Mouse (Mus musculus) gastrocnemius, postnatal 10 days (tissue): Measurements from ENCODE around the gene Kifc1. TPM values are rescaled to one million over a fixed set of nuclear protein-coding genes. Genes with fewer than 3 reads are reported as not detected.
A peak's percentile ranks its signal among the peaks of the same experiment; 100 is the strongest.
"Not testable (repeated sequence)": the region's sequence is repeated elsewhere in the genome, so short reads cannot be mapped to it uniquely, and the experiment has no call there.

Experiments
- DNase-seq: peaks from one replicate; pipeline ENCODE4 v3.0.0; 2021; ENCODE audit warnings: mixed read lengths
- total RNA-seq, 2 experiments: library from RNA; stranded (reverse); gene quantifications; 2 replicates each; pipeline ENCODE4 v1.2.3; 2021

Kifc1 gene
- total RNA-seq, 2 experiments from 2014 or later = 8.0 to 10.6 TPM

GRCm38 (mm10) chr17:33903911-33904651, 13.6 kb upstream of the Kifc1 start:
- not testable (repeated sequence) for DNase-seq

GRCm38 (mm10) chr17:33902491-33902890, 12.0 kb upstream of the Kifc1 start:
- no peak for DNase-seq

DNA sequence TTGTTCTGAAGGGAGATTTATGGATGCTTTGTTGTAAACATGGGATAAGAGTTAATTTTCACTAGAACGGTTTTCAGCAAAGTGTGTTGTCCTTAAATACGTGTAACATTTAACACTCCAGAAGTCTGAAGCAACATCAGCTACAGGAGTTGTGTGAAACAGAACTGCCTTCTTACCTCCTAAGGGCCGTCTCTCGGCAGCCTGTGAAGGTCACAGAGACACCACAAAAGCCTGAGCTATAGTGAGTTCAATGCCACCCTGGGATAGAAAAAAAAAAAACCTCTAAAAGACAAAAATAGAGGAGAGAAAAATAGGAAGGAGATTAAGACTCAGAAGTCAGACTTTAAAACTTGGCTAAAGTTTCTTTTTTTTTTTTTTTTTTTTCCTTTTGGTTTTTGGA, 11.6 kb upstream of the Kifc1 start:
- no peak for DNase-seq

- DNase-seq = no peak
Measured at GRCm38 (mm10) chr17:33901653-33902052, 11.2 kb upstream of the Kifc1 start.

DNA sequence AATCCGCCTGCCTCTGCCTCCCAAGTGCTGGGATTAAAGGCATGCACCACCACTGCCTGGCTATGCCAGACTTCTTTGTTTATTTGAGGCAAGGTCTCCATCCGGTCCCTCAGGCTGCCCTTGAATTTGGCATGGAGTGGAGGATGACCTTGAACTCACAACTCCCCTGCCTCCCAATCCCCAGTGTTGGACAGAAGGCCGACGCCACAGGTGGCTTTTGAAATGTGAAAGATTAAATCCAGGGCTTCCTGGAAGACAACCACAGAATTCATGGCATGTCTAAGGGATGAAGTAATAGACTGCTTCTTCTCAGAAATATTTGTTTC, 10.5 kb upstream of the Kifc1 start:
- no peak for DNase-seq

DNA sequence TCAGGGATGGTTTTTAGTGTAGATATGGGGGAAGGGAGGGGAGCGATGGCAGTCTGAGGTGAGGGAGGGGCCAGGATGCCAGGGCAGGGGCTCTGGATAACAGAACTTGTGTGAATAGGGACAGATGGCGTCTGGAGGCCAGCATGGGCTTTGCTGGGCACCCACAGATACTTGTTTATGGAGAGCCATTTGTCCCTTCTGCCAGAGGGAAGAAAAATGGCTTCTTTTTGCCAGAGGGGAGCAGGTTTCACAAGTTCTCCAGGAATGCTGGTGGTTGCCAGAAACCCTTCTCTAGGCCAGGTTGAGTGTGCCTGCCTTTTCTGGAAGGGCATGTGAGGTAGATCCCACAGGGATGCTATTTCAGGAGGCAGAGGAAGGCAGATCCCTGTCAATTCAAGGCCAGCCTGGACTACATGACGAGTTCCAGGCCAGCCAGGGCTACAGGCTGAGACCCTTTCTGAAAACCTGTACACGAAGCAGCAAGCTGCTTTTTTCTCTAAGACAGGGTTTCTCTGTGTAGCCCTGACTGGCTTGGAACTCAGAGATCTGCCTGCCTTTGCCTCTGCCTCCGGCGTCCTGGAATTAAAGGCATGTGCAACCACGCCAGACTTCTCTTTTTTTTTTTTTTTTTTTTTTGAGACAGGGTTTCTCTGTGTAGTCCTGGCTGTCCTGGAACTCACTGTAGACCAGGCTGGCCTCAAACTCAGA, 10.0 kb upstream of the Kifc1 start:
- no peak for DNase-seq

- DNase-seq = no peak
Measured at GRCm38 (mm10) chr17:33899642-33900041, 9.2 kb upstream of the Kifc1 start.

DNA sequence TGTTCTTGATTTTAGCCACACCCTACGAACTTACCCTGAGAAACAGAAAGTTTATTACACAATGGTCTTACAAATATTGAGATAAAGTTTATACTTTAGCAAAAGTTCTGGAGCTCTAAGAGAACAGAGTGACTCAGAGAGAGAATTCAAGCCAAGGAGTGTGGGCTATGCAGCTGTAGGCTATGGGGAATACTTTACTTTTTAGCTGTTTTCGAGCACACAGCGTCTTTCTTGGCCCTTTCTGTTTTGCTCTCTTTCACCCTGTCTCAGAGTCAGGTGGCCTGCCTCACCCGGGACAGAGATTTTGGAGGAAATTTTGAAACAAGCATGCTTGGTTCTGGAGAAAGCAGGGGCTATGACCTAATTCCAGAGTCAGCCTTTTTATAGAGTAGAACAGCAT, 7.7 kb upstream of the Kifc1 start:
- not testable (repeated sequence) for DNase-seq

DNA sequence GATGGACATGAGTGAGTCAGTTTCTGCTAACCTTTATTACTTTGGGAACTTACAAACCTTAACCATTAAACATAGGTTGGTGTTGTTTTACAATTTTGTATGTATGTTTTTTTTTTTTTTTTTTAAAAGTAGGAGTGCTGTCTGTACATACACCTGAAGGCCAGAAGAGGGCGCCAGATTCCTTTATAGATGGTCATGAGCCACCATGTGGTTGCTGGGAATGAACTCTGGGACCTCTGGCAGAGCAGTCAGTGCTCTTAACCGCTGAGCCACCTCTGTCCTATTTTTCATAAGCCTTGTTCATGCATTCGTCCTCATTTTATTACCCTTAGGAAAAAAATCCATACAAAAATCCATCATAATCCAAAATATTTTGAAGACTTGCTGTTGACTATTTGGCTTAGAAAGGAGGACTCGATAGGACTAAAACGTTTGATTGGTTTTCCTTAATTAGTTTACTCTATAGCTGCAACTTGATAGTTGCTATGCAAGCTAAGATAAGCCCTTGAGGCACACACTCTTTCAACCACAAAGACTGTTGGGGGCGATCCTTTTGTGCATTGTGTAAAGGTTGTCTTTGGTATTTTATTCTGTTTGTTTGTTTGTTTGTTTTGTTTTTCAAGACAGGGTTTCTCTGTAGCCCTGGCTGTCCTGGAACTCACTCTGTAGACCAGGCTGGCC, 6.8 kb upstream of the Kifc1 start:
- DNase-seq = no peak

- not testable (repeated sequence) for DNase-seq
Measured at GRCm38 (mm10) chr17:33893011-33893410, 2.5 kb upstream of the Kifc1 start.

DNA sequence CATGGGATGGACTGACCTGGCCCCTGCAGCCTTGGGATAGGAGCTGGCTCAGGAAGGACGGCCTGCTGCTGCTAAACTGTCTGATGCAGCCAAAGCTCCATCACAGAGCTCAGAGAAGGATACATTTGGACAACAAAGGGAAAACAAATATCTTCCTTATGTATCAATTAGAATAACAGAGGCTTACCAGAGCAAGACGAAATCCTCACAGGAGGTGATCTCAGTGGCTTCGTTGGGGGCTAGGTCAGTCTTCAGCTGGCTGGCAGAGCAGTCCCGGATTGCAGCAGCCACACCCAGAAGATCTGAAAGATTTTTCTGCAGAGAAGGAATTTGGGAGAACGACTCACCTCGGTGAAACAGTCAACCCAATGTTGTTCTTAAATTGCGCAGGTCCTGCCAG, 2.0 kb upstream of the Kifc1 start:
- no peak for DNase-seq

GRCm38 (mm10) chr17:33891892-33892291, 1.4 kb upstream of the Kifc1 start:
- not testable (repeated sequence) for DNase-seq

DNA sequence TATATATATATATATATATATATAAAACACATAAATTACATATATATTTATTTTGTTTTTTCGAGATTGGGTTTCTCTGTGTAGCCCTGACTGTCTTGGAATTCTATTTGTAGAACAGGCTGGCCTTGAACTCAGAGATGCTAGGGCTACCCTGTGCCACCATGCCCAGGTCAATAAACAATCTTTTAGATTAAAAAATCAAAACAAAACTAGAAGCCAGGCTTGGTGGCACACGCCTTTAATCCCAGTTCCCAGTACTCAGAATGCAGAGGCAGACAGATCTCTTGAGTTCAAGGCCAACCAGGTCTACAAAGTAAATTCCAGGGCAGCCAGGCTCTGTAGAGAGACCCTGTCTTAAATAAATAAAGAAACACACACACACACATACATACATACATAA, 896 bp upstream of the Kifc1 start:
- no peak for DNase-seq

DNA sequence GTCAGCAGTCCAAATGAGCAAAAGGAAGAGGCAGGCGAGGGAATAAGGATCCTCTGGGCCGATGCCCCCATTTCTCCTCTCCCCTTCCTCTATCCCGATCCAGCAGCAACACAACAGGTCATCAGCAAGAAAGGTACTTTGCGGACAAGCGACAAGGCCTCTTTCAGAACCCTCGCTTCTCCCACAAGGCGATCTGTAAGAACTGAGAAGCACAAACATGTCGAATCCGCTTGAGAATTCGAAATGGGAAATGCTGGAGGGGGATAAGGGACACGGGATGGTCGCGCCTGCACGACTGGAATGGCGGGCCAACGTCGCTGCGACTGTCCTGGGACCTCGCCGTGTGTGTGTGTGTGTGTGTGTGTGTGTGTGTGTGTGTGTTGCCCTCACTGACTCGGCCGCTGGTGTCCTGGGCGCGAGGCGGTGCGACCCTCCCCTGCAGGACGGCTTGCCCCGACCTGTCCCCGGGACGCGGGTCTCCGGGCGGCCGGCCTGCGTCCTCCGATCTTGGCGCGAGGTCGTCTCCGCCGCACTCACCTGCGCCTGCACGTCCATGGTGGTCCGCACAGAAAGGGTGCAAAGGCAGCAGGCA, 424 bp downstream of the Kifc1 start:
- DNase-seq = not testable (repeated sequence)

GRCm38 (mm10) chr17:33888230-33888629, 2.2 kb downstream of the Kifc1 start:
- not testable (repeated sequence) for DNase-seq

- not testable (repeated sequence) for DNase-seq
Measured at GRCm38 (mm10) chr17:33887802-33888201, 2.7 kb downstream of the Kifc1 start.

GRCm38 (mm10) chr17:33884320-33884719, 6.1 kb downstream of the Kifc1 start:
- not testable (repeated sequence) for DNase-seq

- DNase-seq = not testable (repeated sequence)
Measured at GRCm38 (mm10) chr17:33875797-33876196, 14.7 kb downstream of the Kifc1 start.

DNA sequence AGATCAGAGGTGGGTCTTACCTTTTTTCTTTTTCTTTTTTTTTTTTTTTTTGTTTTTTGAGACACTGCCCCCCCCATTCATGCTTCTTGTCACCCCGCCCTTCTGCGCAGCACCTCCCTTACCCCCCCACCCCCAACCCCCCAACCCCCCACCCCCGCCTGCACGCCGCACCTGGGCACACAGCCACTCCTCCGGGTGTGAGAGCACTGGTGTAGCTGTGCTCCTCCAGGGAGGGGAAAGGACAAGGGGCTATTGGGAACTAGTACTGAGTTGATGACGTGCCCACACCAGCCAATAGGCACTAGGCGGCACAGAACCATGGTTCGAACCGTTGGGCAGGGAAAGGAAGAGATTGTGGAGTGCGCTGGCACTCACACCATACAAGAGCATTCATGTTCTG, 16.1 kb downstream of the Kifc1 start:
- DNase-seq = no peak

DNA sequence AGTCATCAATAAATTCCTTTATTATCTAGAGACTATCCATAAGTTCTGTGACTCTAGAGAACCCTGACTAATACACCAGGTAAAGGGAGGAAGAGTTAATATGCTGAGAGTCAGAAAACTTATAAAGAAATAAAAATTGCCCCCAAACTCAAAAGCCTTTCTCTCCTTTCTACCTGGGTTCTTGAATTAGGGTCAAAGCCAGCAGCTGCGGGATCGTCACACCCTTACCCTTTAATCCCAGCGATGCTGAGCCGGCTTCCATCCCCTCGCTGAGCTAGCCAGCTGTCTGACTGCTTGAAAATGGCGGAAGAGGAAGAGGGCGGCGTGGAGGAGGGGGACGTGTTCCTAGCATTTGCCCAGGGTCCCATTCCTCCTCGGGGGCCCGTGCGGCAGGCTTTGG, 16.9 kb downstream of the Kifc1 start, which contains the start of gene Gm7029:
TSS of gene Gm7029 (plus strand) at position 301 of the 400 bp plus-strand sequence.
- not testable (repeated sequence) for DNase-seq

GRCm38 (mm10) chr17:33865330-33866030, 25.0 kb downstream of the Kifc1 start:
- peak; percentile 40 for DNase-seq

GRCm38 (mm10) chr17:33857816-33858215, 32.6 kb downstream of the Kifc1 start:
- DNase-seq = no peak
